Mouse (Mus musculus): ENCODE measurements around the gene Kif2c.

Kif2c gene

GRCm38 (mm10) chr4:117181863-117182758 is at the start of gene Kif2c:
TSS of gene Kif2c (minus strand) at chr4:117182639.
- peak; percentile 85 to 92 for DNase-seq (ENCODE audit: low spot score in 2 of 2)

DNA sequence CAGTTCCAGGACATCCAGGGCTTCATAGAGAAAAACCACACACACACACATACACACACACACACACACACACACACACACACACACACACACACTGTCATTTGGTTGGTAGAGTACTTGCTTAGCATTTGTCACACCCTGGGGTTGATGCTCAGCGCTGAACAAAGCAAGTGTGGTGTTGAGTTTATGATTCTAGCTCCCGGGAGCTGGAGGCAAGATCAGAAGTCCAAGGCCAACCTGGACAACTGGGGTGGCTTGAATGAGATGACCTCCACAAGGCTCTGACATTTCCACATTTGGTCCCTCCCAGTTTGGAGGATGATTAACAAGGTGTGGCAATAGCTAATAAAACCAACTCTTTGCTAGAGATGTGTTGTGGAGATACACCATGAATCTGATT is 48.8 kb upstream of the Kif2c start:
- no peak for DNase-seq (ENCODE audit: low spot score in 2 of 2)

DNA sequence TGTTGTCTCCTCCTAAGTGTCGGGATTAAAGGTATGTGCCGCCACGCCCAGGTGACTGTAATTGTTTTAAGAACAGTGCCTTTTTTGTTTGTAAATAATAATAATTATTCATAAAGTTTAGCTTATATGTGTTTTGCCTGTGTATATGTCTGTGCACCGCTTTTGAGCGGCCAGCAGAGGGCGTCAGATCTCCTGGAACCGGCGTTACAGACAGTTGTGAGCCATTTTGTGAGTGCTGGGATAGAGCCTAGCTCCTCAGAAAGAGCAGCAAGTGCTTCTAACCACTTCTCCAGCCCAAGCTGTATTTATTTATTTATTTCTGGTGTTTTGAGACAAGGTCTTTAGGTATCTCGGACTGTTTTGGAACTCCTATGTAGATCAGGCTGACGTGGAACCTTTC is 47.9 kb upstream of the Kif2c start:
- no peak for DNase-seq (ENCODE audit: low spot score in 2 of 2)

DNA sequence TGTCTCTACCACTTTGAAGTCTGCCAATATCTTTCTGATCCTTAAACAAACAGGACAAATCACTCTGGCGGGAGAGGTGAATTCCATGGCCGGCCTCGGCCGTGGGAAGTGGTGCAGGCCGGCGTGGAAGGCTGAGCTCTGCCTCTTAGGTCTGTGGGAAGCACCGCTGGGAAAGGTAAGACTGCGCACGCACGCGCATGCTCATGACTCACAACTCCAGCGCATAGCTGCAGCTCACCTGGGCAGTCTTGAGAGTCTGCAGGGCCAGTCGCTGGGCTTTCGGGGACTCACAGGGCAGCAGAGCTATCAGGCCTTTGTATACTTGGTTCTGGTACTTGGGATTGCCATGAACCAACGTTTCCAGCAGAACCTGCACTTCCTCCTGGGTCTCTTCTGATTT is 47.2 kb upstream of the Kif2c start:
- DNase-seq (ENCODE audit: low spot score in 2 of 2) = no peak

GRCm38 (mm10) chr4:117225250-117225649 is 42.8 kb upstream of the Kif2c start:
- DNase-seq (ENCODE audit: low spot score in 2 of 2) = no peak

DNA sequence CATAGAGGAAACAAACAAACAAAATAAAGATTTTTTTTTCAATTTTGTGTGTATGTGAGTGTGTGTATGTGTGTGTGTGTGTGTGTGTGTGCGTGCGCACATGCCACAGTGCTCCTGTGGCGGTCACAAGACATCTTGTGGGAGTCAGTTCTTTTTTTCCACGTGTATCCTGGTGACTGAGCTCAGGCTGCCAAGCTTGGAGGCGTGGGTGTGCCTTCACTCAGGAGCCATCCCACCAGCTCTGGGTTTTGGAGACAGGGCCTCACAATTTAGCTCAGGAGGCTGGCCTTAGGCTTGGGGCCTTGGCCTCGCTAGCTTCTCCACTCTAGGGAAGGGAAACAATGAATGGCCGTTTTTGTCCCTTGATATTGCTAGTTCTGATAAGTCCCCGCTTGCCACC is 41.7 kb upstream of the Kif2c start:
- no peak for DNase-seq (ENCODE audit: low spot score in 2 of 2)

GRCm38 (mm10) chr4:117223001-117223400 is 40.6 kb upstream of the Kif2c start:
- DNase-seq (ENCODE audit: low spot score in 2 of 2) = no peak

- no peak for DNase-seq (ENCODE audit: low spot score in 2 of 2)
These were observed 39.4 kb upstream of the Kif2c start for GRCm38 (mm10) chr4:117221836-117222235.

- no peak for DNase-seq (ENCODE audit: low spot score in 2 of 2)
These were observed 38.5 kb upstream of the Kif2c start for GRCm38 (mm10) chr4:117220741-117221515.

DNA sequence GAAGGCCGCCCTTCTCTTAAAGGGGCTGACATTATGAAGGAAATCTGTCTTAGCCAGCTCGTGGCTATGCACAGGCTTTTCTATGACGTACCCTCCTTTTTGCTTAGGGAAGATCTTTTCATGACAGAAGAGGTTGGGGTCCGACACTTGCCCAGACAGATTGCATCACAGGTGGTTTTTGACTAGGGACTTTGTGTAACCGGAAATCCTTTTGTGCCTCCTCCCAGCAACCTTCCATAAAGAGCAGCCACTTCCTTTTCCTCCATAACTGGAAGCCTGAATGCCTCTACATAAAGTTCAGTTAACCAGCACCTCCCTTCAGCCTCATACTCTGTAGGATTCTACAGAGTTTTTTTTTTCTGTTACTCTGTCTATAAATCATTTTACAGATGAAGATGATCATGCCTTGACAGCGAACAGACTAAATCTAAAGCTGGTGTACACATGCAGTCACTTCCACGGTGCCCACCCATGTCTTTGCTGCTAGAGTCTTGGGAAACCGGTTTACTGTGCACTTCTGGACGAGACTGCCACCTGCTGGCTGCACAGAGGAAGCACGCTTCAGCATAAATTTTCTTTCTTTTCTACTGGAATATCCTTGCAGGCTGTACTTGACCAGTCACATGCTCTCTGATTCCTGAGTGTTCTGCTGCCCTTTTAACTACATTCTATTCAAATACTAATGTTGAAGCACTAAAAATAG is 36.2 kb upstream of the Kif2c start:
- DNase-seq (ENCODE audit: low spot score in 2 of 2) = no peak

DNA sequence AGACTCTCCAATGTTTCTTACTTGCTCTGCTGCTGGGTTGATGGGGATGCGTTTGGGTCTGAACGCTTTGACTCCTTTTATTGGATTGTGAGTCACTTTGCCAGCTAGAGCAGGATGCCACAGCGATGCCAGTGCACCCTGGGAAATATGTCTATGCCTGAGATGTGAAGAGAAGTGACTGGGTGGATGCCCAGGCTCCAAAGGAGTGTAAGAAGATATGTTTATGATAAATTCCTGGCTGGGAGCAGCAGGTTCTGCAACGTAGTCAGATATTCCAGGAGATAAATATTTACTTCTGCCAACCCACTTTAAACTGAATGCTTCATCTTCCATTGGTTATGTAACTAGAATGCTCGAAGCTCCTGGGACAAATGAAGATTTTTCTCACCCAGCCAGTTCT is 34.6 kb upstream of the Kif2c start:
- no peak for DNase-seq (ENCODE audit: low spot score in 2 of 2)

DNA sequence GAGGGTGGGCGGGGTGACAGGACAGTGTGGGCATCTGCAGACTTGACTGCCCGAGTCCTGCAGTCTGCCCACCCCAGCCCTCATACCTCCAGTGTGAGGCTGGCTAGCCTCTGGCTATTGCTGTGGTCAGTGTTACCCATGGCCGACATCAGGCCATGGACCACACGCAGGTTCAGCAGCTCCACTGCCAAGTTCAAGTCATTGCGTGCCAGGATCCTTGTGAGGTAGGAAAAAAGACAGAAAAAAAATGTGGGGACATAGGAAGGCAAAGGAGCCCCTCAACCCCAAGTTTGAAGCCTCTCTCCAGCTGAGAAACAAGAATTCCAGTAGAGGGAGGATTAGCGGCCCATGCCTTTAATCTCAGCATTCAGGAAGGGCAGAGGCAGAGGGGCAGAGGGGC is 31.8 kb upstream of the Kif2c start:
- DNase-seq (ENCODE audit: low spot score in 2 of 2) = no peak

DNA sequence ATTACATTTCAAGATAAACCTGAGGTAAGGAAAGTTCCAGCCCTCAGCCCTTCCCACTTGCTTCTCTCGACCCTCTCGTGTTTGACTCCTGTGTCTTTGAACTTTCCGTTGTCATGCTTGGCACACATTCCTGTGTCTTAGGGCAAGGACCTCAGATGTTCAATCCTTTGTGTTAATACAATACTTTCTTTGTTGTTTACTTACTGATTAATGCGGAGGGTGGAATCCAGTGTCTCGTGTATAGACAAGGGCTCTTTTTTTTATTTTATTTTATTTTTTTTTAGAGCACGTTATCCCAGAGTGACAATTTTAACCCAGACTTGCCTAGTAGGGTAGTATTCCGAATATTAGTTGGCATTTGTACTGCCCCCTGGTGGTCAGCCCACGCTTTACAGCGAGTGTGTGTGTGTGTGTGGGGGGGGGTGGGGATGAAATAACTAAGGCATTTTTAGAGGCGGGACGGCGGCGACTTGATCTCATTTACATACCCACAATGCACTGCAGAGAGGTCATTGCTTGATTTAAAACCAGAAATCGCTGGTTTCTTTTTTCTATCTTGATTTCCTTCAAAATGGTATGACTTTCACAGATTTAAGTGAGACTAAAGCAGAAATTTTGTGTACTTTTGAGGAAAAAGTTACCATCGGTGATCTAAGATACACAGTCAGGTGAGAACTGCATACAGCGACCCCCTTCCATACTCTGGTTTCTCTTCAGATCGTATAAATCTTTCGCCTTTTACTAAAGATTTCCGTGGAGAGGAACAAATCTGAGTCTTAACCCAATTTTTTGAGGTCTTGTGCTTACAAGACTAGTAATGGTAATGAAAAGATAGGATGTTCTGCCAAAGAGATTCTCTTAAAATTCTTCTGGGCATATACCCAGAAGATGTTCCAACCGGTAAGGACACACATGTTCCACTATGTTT is 28.0 kb upstream of the Kif2c start:
- DNase-seq (ENCODE audit: low spot score in 2 of 2) = peak; percentile 66 to 88

DNA sequence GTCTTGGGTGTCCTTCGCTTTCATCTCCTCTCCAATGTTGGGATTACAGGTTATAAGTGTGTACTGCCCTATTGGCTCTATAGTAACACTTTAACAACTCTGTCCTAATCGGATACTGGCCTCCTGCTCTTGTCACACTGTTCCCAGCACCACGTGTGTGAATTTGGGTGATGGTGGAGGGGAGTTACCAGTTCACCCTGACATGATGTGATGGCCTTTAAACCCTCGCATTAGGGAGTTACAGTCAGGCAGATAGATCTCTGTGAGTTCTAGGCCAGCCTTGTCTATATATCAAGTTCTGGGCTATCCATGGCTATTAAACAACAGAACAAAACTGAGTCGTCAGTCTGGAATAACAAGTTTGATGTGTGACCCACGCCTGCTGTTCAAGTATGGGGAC is 27.2 kb upstream of the Kif2c start:
- no peak for DNase-seq (ENCODE audit: low spot score in 2 of 2)

GRCm38 (mm10) chr4:117202992-117203354 is 20.5 kb upstream of the Kif2c start:
- no peak for DNase-seq (ENCODE audit: low spot score in 2 of 2)

DNA sequence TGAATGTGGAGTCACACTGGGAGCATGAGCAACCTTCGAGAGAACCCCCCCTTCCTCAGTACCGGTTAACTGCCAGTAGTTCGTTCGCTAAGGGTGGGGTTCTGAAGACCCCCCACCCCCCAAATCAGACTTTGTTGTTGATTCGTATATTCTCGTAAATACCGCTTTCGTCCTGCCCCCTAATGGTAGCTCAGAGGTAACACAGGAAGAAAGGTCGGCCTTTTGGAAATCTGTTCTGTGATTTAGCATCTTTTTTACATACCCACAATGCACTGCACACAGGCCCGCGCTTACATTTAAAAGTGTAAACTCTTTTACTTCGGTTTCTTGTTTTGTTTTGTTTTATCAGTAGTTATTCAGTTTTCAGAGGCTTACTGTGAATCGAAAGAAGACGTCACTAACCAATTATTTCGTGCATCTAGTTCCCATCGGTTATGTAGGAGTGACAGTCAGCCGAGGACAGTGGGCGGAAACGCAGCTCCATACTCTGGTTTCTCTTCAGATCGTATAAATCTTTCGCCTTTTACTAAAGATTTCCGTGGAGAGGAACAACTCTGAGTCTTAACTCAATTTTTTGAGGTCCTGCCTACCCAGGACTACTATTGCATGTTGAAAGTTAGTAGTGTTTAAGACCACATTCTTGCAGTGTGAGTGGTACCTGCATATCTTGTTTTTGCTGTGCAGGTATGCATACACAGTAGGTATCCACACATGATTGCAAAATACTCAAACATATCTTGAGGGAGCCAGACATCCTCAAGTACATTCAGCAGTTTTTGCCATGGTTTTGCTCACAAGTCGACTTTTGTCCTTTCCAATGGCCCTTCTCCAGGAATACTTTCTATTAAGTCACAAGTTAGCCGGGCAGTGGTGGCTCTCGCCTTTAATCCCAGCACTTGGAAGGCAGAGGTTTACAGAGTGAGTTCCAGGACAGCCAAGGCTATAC is 19.9 kb upstream of the Kif2c start:
- DNase-seq (ENCODE audit: low spot score in 2 of 2) = no peak

GRCm38 (mm10) chr4:117191804-117192203 is 9.4 kb upstream of the Kif2c start:
- DNase-seq (ENCODE audit: low spot score in 2 of 2) = no peak

DNA sequence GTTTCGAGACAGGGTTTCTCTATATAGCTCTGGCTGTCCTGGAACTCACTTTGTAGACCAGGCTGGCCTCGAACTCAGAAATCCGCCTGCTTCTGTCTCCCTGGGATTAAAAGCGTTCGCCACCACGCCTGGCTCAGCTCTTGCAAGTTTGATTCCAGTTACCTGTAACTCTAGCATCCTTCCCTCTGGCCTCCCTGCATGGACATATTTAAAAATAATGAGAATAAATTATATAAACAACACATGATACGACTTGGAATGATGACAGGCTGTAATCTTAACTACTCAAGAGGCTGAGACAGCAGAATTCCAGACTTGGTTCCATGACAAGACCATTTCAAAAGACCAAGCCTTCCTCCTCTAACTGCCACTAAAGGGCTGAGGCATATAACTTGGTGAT is 8.2 kb upstream of the Kif2c start:
- DNase-seq (ENCODE audit: low spot score in 2 of 2) = no peak

DNA sequence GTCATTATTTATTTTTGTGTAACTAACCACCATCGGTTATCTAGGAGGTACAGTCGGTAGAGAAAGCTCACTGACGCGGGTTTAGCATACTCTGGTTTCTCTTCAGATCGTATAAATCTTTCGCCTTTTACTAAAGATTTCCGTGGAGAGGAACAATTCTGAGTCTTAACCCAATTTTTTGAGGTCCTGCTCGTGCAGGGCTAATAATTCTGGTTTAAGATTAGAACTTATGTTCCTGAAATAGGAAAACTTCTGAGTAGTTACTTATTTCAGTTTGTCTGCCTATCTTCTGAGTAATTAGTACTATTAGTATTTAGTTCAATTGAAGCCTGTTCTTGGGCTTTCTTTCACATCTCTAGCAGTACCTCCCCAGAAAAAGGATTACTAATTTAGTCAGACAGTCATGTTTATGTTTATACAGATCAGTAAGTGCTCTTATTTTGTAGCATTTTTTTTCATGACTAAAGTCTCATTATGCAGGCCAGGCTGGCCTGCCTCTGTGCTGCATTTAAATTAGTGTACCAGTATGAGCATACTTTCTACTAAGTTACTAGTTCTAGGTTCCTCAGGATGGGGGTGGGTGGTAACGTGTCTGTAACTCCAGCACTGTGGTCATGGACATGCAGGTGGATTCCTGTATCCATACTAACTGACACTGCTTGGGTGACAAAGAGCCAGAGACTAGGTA is 7.6 kb upstream of the Kif2c start:
- no peak for DNase-seq (ENCODE audit: low spot score in 2 of 2)
